Mouse (Mus musculus) bone marrow, adult 2 months (tissue): Measurements from ENCODE around the gene Zfp184. TPM values are rescaled to one million over a fixed set of nuclear protein-coding genes. Genes with fewer than 3 reads are reported as not detected.
A peak's percentile ranks its signal among the peaks of the same experiment; 100 is the strongest.

Source experiments
- H3K27ac ChIP-seq: fragments of 200-500 bp; 2 replicates; pipeline ENCODE4 v1.5.1; 2012; ENCODE audit warnings: low read depth, mild to moderate bottlenecking, control low read depth, inconsistent platforms, low read length; ENCODE audit not compliant: control insufficient read depth, poor library complexity, insufficient read depth
- H3K4me1 ChIP-seq: fragments of 200-500 bp; 2 replicates; pipeline ENCODE4 v1.6.1; 2011; ENCODE audit warnings: low read length; ENCODE audit not compliant: control insufficient read depth, insufficient read depth
- H3K4me3 ChIP-seq: fragments of 200-500 bp; replicated peaks from 2 replicates; pipeline ENCODE3; 2011; ENCODE audit warnings: mild to moderate bottlenecking, low read depth, low read length, control low read depth; ENCODE audit not compliant: control insufficient read depth
- CTCF ChIP-seq: fragments of 200-500 bp; IDR thresholded peaks from 2 replicates; pipeline ENCODE4 v1.5.1; 2011; ENCODE audit warnings: low read length, control low read depth; ENCODE audit not compliant: control insufficient read depth, insufficient read depth
- POLR2A ChIP-seq: fragments of 200-500 bp; IDR thresholded peaks from 2 replicates; pipeline ENCODE4 v1.6.1; 2011; ENCODE audit warnings: low read depth, mild to moderate bottlenecking, control low read depth, low read length, borderline replicate concordance; ENCODE audit not compliant: control insufficient read depth
- WGBS: fragments of 180-500 bp; shearing (Covaris S2); methylation state at CpG from one replicate; pipeline ENCODE4 v1.1.7; 2018; 5-methylcytosine and 5-hydroxymethylcytosine counted together
- polyA plus RNA-seq: library from polyadenylated mRNA; stranded (reverse); fragments of >200 nt; gene quantifications from 2 replicates; pipeline ENCODE4 v1.2.4, GENCODE M21; 2011; ENCODE audit warnings: low replicate concordance; ENCODE audit not compliant: missing spikeins, insufficient read depth, insufficient read length

Gene Zfp184
- polyA plus RNA-seq, 1 experiment: 2.5 TPM

DNA sequence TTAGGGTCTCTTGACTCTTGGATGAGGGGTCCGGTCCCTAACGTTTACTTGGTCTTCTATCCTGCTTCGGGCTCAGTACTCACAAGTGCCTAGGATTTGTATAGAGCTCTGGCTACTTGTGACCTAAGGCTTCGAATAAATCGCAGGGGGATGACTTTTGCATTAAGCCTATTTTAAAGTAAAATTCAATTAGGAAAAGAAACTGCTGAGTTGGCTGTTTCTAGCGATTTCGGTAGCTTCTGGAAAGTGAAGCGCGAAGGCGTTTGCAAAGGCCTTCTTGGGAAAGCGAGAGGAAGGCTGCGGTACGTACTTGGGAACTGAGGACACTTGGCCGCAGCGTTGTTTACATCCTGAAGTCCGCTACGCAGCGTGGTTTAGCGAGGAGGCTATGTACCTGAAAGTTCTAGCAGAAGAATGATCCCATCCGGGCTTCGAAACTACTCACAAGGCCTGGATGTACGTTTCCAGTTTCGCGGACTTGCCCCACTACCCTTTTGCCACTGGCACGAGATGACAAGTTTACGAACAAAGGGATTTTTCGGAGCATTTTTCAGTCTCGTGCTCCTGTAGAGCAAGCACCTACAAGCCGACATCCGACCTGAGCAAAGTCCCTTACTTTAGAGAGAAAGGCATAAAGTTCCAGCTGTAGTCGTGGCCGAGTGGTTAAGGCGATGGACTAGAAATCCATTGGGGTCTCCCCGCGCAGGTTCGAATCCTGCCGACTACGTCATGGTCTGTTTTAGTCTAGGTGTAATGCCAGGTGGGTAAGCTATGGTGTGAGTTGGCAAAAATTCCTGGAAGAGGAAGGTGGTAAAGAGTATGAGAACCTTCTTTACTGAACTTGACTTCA, 26.1 kb upstream of the Zfp184 start:
- no peaks in the 10 kb centered on the region; the same call in 1 of the 2 replicates for H3K4me1 ChIP-seq
- WGBS: 1% methylated on average over 38 of the region's 38 CpGs
- peak overlapping the region; percentile 8 for H3K4me3 ChIP-seq
- TF ChIP-seq POLR2A: no peak
- TF ChIP-seq CTCF: no peak
- no peak overlapping the region for H3K27ac ChIP-seq

DNA sequence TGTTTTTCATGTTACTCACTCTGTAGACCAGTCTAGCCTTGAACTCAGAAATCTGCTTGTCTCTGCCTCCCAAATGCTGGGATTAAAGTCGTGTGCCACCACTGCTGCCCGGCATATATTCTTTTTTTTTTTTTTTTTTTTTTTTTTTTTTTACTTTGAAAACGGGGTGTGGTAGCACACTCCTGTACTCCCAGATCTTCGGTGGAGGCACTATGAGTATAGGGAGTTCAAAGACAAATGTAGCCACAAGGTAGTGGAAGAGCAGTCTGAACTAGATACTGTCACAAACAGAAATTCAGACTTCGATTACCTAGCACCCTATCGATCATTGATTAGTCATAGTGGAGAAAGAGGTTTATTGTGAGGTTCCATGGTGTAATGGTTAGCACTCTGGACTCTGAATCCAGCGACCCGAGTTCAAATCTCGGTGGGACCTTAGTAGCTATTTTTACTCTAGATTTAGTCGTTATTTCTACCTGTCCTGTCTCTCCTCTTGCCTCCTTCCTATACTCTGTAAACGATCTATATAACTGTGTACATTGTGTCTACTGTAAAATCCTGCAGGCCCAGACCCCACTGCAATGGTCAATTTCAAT, 25.0 kb upstream of the Zfp184 start:
- 13% methylated on average over 11 of the region's 11 CpGs for WGBS

DNA sequence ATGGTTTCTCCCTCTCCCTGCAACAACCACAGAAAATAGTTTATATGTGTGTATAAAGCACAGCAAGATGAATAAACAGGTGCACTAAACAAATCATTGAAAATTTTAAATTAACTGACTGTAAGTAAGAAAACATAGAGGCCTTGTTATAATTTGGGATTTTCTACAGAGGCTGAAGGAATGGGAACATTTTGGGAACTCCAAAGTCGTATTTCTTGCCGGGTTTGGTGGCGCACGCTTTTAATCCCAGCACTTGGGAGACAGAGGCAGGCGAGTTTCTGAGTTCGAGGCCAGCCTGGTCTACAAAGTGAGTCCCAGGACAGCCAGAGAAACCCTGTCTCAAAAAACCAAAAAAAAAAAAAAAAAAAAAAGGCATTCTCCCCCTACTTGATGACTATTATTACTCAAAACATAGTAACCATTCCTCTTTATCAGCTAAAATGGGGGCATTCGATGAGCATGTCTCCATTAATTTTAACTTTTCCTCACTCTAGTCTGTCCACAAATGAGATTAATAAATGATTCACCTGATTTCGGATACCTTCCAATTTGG, 24.1 kb upstream of the Zfp184 start:
- no peaks in the 10 kb centered on the region; the same call in 1 of the 2 replicates for H3K4me1 ChIP-seq
- H3K4me3 ChIP-seq: no peak overlapping the region
- no peak overlapping the region for H3K27ac ChIP-seq
- 74% methylated on average over 8 of the region's 8 CpGs for WGBS
- TF ChIP-seq CTCF (no peak), POLR2A (no peak)

More for the DNA sequence above, 25.0 kb upstream of the Zfp184 start:
- Histone ChIP-seq H3K27ac (no peak overlapping the region), H3K4me3 (no peak overlapping the region), H3K4me1 (no peaks in the 10 kb centered on the region; the same call in 1 of the 2 replicates)
- TF ChIP-seq POLR2A (no peak), CTCF (no peak)

DNA sequence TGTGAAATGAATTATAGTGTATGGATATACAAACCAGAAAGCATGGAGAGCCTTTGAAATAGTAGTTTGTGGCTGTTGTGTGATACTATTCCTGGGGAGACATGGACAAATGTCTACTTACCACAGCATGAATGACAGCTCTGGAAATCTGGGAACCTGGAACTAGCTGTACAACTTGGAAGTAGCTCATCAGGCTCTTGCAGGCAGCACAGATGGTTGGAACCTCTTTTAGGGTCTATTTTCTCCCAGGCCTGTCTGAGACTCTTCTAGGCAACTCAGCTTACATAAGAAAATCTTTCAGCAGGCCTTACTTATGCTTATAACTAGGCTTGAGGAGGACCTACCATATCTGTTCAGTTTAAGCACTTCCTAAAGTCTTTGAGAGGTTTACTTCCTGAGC, 21.5 kb upstream of the Zfp184 start:
- H3K27ac ChIP-seq: no peak overlapping the region
- H3K4me3 ChIP-seq: no peak overlapping the region
- H3K4me1 ChIP-seq: no peaks in the 10 kb centered on the region
- no peak for TF ChIP-seq CTCF
- no peak for TF ChIP-seq POLR2A

DNA sequence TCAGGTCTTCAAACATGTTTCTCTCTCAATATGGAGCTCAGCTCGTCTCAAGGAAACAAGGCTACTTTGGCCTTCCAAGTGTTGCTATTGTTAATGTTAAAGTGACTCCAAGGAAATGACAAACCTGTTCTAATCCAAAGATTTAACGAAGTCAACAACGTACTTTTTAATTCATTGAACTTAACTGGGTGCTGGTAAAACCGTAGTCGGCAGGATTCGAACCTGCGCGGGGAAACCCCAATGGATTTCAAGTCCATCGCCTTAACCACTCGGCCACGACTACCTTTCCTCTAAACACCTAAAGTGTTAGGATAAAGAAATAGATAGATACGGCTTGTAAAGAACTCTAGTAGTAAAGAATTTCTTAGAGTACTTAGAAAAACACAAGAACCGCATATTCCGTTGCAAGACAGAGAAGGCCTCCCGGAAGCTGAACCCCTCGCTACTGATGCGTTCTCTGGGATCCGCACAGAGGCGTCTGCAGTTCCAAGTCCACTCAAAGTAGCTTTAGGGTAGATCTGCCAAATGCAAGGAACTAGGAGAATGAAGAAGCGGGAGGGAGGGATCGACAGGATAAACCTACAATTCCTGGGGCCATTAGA, 20.1 kb upstream of the Zfp184 start:
- 63% methylated on average over 21 of the region's 21 CpGs for WGBS
- TF ChIP-seq CTCF (no peak), POLR2A (no peak)
- H3K4me1 ChIP-seq: peaks cover 1% of the 10 kb centered on the region; the same call in 1 of the 2 replicates
- H3K27ac ChIP-seq: no peak overlapping the region
- H3K4me3 ChIP-seq: no peak overlapping the region

DNA sequence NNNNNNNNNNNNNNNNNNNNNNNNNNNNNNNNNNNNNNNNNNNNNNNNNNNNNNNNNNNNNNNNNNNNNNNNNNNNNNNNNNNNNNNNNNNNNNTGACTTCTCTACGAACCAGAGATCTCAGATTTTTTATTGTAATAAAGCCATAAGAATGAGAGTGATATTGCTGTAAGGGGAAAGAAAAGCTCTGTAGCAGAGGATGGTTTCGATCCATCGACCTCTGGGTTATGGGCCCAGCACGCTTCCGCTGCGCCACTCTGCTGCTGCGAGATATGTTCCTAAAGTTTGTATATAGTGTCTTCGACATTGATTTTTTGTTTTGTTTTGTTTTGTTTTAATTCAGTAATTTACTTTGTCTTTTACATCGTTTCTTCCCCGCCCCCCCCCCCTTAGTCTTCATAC, 13.9 kb upstream of the Zfp184 start:
- Histone ChIP-seq H3K27ac (no peak overlapping the region), H3K4me3 (no peak overlapping the region), H3K4me1 (peaks cover 1% of the 10 kb centered on the region; the same call in 1 of the 2 replicates)
- no peak for TF ChIP-seq CTCF
- TF ChIP-seq POLR2A: no peak
- 75% methylated on average over 10 of the region's 10 CpGs for WGBS

DNA sequence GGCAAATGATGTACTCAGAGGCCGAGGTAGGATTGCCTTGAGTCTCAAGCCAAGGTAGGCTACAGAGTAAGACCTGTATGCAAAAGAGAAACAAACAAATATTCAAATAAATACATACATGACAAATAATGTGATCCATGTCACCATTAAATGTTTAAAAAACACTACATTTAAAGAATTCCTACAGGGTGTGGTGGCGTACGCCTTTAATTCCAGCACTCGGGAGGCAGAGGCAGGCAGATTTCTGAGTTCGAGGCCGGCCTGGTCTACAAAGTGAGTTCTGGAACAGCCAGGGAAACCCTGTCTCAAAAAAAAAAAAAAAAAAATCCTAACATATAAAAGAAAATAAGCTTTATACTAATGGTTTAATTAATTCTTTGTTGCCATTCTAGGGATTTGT, 13.2 kb upstream of the Zfp184 start:
- H3K4me1 ChIP-seq: peaks cover 1% of the 10 kb centered on the region; the same call in 1 of the 2 replicates
- H3K4me3 ChIP-seq: no peak overlapping the region
- TF ChIP-seq POLR2A: no peak
- TF ChIP-seq CTCF: no peak
- H3K27ac ChIP-seq: no peak overlapping the region
- WGBS: 90% methylated on average over 6 of the region's 6 CpGs
